Mouse (Mus musculus): ENCODE results near the gene Cabp2. TPM values are rescaled to one million over a fixed set of nuclear protein-coding genes. Genes with fewer than 3 reads are reported as not detected.
A peak's percentile ranks its signal among the peaks of the same experiment; 100 is the strongest.

Gene Cabp2
- polyA plus RNA-seq, 1 experiment from 2014 or later = not detected

- Histone ChIP-seq H3K9ac (ENCODE audit: low read depth, low read length) (peak overlapping the region; percentile 73), H3K27me3 (ENCODE audit: control insufficient read depth, insufficient read depth, low read length) (peaks cover 25% of the 10 kb centered on the region), H3K9me3 (replicated peaks; ENCODE audit: control insufficient read depth, low read length) (no peaks in the 10 kb centered on the region), H3K4me2 (peak overlapping the region; percentile 76), H3K4me1 (ENCODE audit: control insufficient read depth, insufficient read depth, low read length) (peaks cover 30% of the 10 kb centered on the region), H3K36me3 (ENCODE audit: control insufficient read depth, insufficient read depth, low read length) (no peaks in the 10 kb centered on the region), H3K27ac (ENCODE audit: low read depth, low read length) (peak overlapping the region; percentile 84), H3K4me3 (ENCODE audit: low read depth, low read length) (peak overlapping the region; percentile 70)
- under 1% methylated on average over 21 of the region's 21 CpGs for WGBS (ENCODE audit: insufficient replicate concordance)
- ATAC-seq (replicated peaks; ENCODE audit: insufficient number of reproducible peaks, low FRiP score, low TSS enrichment) = peak; percentile 60
Measured at GRCm38 (mm10) chr19:4097441-4097825, 16.1 kb downstream of the Cabp2 start.

GRCm38 (mm10) chr19:4098426-4098825 is 17.0 kb downstream of the Cabp2 start:
- Histone ChIP-seq H3K9ac (ENCODE audit: low read depth, low read length) (no peak overlapping the region), H3K9me3 (replicated peaks; ENCODE audit: control insufficient read depth, low read length) (no peaks in the 10 kb centered on the region), H3K27me3 (ENCODE audit: control insufficient read depth, insufficient read depth, low read length) (peaks cover 33% of the 10 kb centered on the region), H3K4me1 (ENCODE audit: control insufficient read depth, insufficient read depth, low read length) (peaks cover 30% of the 10 kb centered on the region), H3K27ac (ENCODE audit: low read depth, low read length) (no peak overlapping the region), H3K36me3 (ENCODE audit: control insufficient read depth, insufficient read depth, low read length) (no peaks in the 10 kb centered on the region), H3K4me3 (ENCODE audit: low read depth, low read length) (no peak overlapping the region), H3K4me2 (no peak overlapping the region)
- ATAC-seq (replicated peaks; ENCODE audit: insufficient number of reproducible peaks, low FRiP score, low TSS enrichment) = no peak
- 88% methylated on average over 13 of the region's 13 CpGs for WGBS (ENCODE audit: insufficient replicate concordance)

- Histone ChIP-seq H3K9me3 (replicated peaks; ENCODE audit: control insufficient read depth, low read length) (no peaks in the 10 kb centered on the region), H3K4me3 (ENCODE audit: low read depth, low read length) (no peak overlapping the region), H3K4me2 (peak overlapping the region; percentile 92), H3K4me1 (ENCODE audit: control insufficient read depth, insufficient read depth, low read length) (peaks cover 30% of the 10 kb centered on the region), H3K27me3 (ENCODE audit: control insufficient read depth, insufficient read depth, low read length) (peaks cover 34% of the 10 kb centered on the region), H3K36me3 (ENCODE audit: control insufficient read depth, insufficient read depth, low read length) (no peaks in the 10 kb centered on the region), H3K9ac (ENCODE audit: low read depth, low read length) (no peak overlapping the region), H3K27ac (ENCODE audit: low read depth, low read length) (no peak overlapping the region)
- 11% methylated on average over 9 of the region's 9 CpGs for WGBS (ENCODE audit: insufficient replicate concordance)
- ATAC-seq (replicated peaks; ENCODE audit: insufficient number of reproducible peaks, low FRiP score, low TSS enrichment) = no peak
Measured at GRCm38 (mm10) chr19:4099056-4099455, 17.7 kb downstream of the Cabp2 start.

- Histone ChIP-seq H3K27ac (ENCODE audit: low read depth, low read length) (no peak within 1 kb of the TSS), H3K4me3 (ENCODE audit: low read depth, low read length) (peak within 1 kb of the TSS; percentile 52), H3K9ac (ENCODE audit: low read depth, low read length) (peak within 1 kb of the TSS; percentile 70), H3K4me2 (peak within 1 kb of the TSS; percentile 92), H3K27me3 (ENCODE audit: control insufficient read depth, insufficient read depth, low read length) (peaks cover 34% of the 10 kb centered on the region), H3K4me1 (ENCODE audit: control insufficient read depth, insufficient read depth, low read length) (peaks cover 30% of the 10 kb centered on the region), H3K36me3 (ENCODE audit: control insufficient read depth, insufficient read depth, low read length) (no peaks in the 10 kb centered on the region), H3K9me3 (replicated peaks; ENCODE audit: control insufficient read depth, low read length) (no peaks in the 10 kb centered on the region)
- peak; percentile 27; the same call in 1 of the 2 replicates for ATAC-seq (replicated peaks; ENCODE audit: insufficient number of reproducible peaks, low FRiP score, low TSS enrichment)
- under 1% methylated on average over 53 of the region's 53 CpGs for WGBS (ENCODE audit: insufficient replicate concordance)
Measured at GRCm38 (mm10) chr19:4099837-4100717, 18.7 kb downstream of the Cabp2 start, which contains the start of gene Pitpnm1. Gene Pitpnm1 (plus strand): TSS chr19:4099998.

GRCm38 (mm10) chr19:4100718-4101261 is 19.4 kb downstream of the Cabp2 start:
- Histone ChIP-seq H3K9ac (ENCODE audit: low read depth, low read length) (peak overlapping the region; percentile 70), H3K4me3 (ENCODE audit: low read depth, low read length) (peak overlapping the region; percentile 52), H3K27ac (ENCODE audit: low read depth, low read length) (no peak overlapping the region), H3K27me3 (ENCODE audit: control insufficient read depth, insufficient read depth, low read length) (peaks cover 34% of the 10 kb centered on the region), H3K36me3 (ENCODE audit: control insufficient read depth, insufficient read depth, low read length) (no peaks in the 10 kb centered on the region), H3K9me3 (replicated peaks; ENCODE audit: control insufficient read depth, low read length) (no peaks in the 10 kb centered on the region), H3K4me1 (ENCODE audit: control insufficient read depth, insufficient read depth, low read length) (peaks cover 30% of the 10 kb centered on the region), H3K4me2 (peak overlapping the region; percentile 92)
- WGBS (ENCODE audit: insufficient replicate concordance) = 1% methylated on average over 52 of the region's 52 CpGs
- ATAC-seq (replicated peaks; ENCODE audit: insufficient number of reproducible peaks, low FRiP score, low TSS enrichment) = no peak

GRCm38 (mm10) chr19:4101466-4101865 is 20.1 kb downstream of the Cabp2 start:
- no peak overlapping the region for H3K4me3 ChIP-seq (ENCODE audit: low read depth, low read length)

GRCm38 (mm10) chr19:4102049-4102448 is 20.7 kb downstream of the Cabp2 start:
- peaks cover 34% of the 10 kb centered on the region for H3K27me3 ChIP-seq (ENCODE audit: control insufficient read depth, insufficient read depth, low read length)
- no peaks in the 10 kb centered on the region for H3K36me3 ChIP-seq (ENCODE audit: control insufficient read depth, insufficient read depth, low read length)
- H3K27ac ChIP-seq (ENCODE audit: low read depth, low read length) = no peak overlapping the region
- no peak for ATAC-seq (replicated peaks; ENCODE audit: insufficient number of reproducible peaks, low FRiP score, low TSS enrichment)
- no peak overlapping the region for H3K4me2 ChIP-seq
- 79% methylated on average over 2 of the region's 2 CpGs for WGBS (ENCODE audit: insufficient replicate concordance)
- H3K4me3 ChIP-seq (ENCODE audit: low read depth, low read length) = no peak overlapping the region
- no peak overlapping the region for H3K9ac ChIP-seq (ENCODE audit: low read depth, low read length)
- H3K4me1 ChIP-seq (ENCODE audit: control insufficient read depth, insufficient read depth, low read length) = peaks cover 25% of the 10 kb centered on the region
- no peaks in the 10 kb centered on the region for H3K9me3 ChIP-seq (replicated peaks; ENCODE audit: control insufficient read depth, low read length)

More at GRCm38 (mm10) chr19:4101466-4101865, 20.1 kb downstream of the Cabp2 start:
- Histone ChIP-seq H3K9ac (ENCODE audit: low read depth, low read length) (no peak overlapping the region), H3K36me3 (ENCODE audit: control insufficient read depth, insufficient read depth, low read length) (no peaks in the 10 kb centered on the region), H3K27me3 (ENCODE audit: control insufficient read depth, insufficient read depth, low read length) (peaks cover 34% of the 10 kb centered on the region), H3K4me1 (ENCODE audit: control insufficient read depth, insufficient read depth, low read length) (peaks cover 27% of the 10 kb centered on the region), H3K9me3 (replicated peaks; ENCODE audit: control insufficient read depth, low read length) (no peaks in the 10 kb centered on the region), H3K27ac (ENCODE audit: low read depth, low read length) (no peak overlapping the region), H3K4me2 (no peak overlapping the region; the same call in 1 of the 2 replicates)
- 65% methylated on average over 6 of the region's 6 CpGs for WGBS (ENCODE audit: insufficient replicate concordance)
- no peak for ATAC-seq (replicated peaks; ENCODE audit: insufficient number of reproducible peaks, low FRiP score, low TSS enrichment)

- H3K36me3 ChIP-seq (ENCODE audit: control insufficient read depth, insufficient read depth, low read length) = no peaks in the 10 kb centered on the region
- no peaks in the 10 kb centered on the region for H3K9me3 ChIP-seq (replicated peaks; ENCODE audit: control insufficient read depth, low read length)
- no peak overlapping the region for H3K4me2 ChIP-seq
- H3K4me3 ChIP-seq (ENCODE audit: low read depth, low read length) = no peak overlapping the region
- peaks cover 23% of the 10 kb centered on the region for H3K4me1 ChIP-seq (ENCODE audit: control insufficient read depth, insufficient read depth, low read length)
- peaks cover 34% of the 10 kb centered on the region for H3K27me3 ChIP-seq (ENCODE audit: control insufficient read depth, insufficient read depth, low read length)
- ATAC-seq (replicated peaks; ENCODE audit: insufficient number of reproducible peaks, low FRiP score, low TSS enrichment) = no peak
- no peak overlapping the region for H3K9ac ChIP-seq (ENCODE audit: low read depth, low read length)
- H3K27ac ChIP-seq (ENCODE audit: low read depth, low read length) = no peak overlapping the region
- 84% methylated on average over 12 of the region's 12 CpGs for WGBS (ENCODE audit: insufficient replicate concordance)
Measured at GRCm38 (mm10) chr19:4102626-4103025, 21.2 kb downstream of the Cabp2 start.
